Mouse (Mus musculus) frontal cortex, adult (tissue): ENCODE results near the gene Gm32717.
"Not testable (repeated sequence)": the region's sequence is repeated elsewhere in the genome, so short reads cannot be mapped to it uniquely, and the experiment has no call there.

Experiments
- ATAC-seq: cut with Nextera tagmentation; 2 replicates; pipeline ENCODE4 v1.9.2; 2017; ENCODE audit warnings: mild to moderate bottlenecking, moderate library complexity, mixed read lengths; ENCODE audit not compliant: low TSS enrichment

Gene Gm32717

GRCm38 (mm10) chr10:118240680-118241079, at the start of gene Gm32717:
Gm32717 (minus strand) TSS chr10:118240780.
- not testable (repeated sequence) for ATAC-seq

- not testable (repeated sequence) for ATAC-seq
These were observed 42.4 kb upstream of the Gm32717 start for GRCm38 (mm10) chr10:118283016-118283415.

DNA sequence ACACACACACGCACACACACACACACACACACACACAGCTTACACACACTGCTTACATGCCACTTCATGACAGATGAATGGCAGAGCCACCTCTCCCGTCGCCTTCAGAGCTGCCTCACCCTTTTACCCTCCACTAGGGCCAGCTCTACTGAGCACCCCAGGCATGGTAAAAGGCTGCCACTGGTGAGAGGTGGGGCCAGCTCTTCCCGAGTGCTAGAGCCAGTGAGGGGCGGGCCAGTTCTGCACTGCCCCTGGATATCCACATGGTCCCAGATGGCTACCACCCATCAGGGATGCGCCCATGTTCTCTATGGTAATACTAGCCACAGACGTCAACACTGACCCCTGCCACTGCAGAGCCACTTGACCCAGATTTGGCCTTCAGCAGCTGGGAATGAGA, 42.0 kb upstream of the Gm32717 start:
- ATAC-seq, result not testable (repeated sequence)

GRCm38 (mm10) chr10:118278069-118278468, 37.5 kb upstream of the Gm32717 start:
- not testable (repeated sequence) for ATAC-seq

GRCm38 (mm10) chr10:118271416-118271815, 30.8 kb upstream of the Gm32717 start:
- ATAC-seq, result not testable (repeated sequence)

DNA sequence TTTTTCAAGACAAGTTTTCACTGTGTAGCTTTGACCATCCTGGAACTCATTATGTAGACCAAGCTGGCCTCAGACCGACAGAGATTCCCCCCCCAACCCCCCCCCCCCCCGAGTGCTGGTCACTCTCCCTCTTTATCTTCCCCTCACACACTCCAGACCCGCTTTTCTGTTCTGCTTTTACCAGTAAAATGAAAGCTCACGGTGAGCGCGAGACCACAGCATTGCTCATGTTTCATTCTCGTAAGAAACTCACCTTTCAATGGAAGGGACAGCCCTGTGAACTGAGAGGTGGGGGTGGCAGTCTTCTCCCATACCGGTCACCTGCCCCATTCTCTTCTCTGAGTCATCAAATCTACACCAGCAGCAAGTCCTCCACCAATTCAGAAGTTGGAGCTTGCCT, 28.2 kb upstream of the Gm32717 start:
- ATAC-seq, result not testable (repeated sequence)

GRCm38 (mm10) chr10:118258388-118258787, 17.8 kb upstream of the Gm32717 start, which contains the start of gene Gm32802:
Gm32802 (plus strand) TSS chr10:118258688.
- not testable (repeated sequence) for ATAC-seq

GRCm38 (mm10) chr10:118250852-118251295, 10.3 kb upstream of the Gm32717 start:
- no peak for ATAC-seq

DNA sequence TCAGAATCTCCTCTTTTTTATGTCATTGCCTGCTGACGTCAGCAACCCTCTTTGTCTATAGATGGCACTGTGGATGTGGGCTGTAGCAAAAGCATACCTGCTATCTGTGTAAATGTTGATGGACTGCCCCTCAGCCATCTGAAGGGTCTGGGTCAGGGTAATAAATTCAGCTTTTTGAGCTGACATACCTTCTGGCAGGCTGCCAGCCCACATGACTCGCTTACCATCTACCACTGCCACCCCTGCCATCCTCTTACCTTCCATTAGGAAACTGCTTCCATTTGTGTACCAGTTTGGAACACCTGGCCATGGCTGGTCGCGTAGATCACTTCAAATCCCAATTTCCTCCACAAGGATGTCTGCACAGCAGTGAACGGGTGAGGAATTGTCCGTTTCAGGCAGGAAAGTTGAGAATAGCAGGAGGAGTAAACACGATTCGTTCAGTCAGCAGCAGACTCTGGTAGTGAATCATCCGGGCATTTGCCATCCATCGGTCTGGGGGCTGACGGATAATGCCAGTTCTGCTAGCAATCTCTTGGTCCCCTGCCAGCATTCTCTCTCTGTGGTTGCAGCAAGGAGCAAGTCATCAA, 8.5 kb upstream of the Gm32717 start:
- not testable (repeated sequence) for ATAC-seq

DNA sequence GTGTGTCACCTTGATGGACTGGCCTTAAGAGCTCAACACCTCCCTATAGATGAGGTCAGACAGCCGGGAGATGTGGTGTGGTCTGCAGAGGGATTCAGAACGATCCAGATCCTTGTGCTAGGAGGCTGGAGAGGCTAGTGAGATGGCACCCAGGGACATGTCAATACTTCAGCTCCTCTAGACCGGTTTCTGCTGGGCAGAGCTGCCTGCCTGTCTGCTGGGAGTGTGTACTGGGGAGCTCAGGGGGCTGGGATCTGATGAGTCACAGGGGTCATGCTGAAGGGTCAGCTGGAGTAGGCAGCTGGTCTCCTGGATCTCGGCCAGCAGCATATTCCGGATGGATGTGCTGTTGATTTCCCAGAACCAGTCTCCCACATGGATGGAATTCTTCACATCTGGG, 8.0 kb downstream of the Gm32717 start:
- ATAC-seq, result not testable (repeated sequence)

- not testable (repeated sequence) for ATAC-seq
These were observed 13.0 kb downstream of the Gm32717 start for GRCm38 (mm10) chr10:118227629-118228028.

DNA sequence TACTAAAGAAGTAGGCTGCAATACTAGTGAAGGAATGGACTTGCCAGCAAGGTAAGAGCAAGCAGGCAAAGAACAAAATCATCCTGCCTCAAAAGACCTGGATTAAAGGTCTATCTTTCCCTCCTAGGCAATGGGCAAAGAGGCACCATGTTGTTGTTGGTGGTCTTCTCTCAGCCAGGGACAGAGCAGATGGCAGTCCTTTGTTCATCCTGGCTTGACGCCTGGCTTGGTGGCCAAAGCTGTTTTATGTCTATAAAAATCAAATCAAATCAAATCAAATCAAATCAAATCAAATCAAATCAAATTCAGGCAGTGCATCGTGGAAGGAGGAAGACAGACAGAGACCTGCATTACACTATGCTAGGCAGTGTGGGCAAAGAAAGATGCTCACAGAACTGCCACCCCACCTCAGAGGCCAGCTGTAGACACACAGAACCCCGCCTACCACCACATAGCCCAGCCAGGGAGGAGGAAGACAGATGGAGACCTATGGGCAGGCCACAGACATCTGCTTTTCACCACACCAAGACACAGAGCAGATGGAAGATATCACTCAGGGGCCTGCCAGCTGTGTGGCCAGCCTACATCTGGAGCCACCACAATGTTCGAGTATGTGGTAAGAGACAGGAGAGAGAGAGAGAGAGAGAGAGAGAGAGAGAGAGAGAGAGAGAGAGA, 24.7 kb downstream of the Gm32717 start:
- not testable (repeated sequence) for ATAC-seq

- no peak for ATAC-seq
These were observed 35.9 kb downstream of the Gm32717 start, which contains the start of gene Il22 for GRCm38 (mm10) chr10:118204642-118205041. Il22 (plus strand) TSS chr10:118204942.

DNA sequence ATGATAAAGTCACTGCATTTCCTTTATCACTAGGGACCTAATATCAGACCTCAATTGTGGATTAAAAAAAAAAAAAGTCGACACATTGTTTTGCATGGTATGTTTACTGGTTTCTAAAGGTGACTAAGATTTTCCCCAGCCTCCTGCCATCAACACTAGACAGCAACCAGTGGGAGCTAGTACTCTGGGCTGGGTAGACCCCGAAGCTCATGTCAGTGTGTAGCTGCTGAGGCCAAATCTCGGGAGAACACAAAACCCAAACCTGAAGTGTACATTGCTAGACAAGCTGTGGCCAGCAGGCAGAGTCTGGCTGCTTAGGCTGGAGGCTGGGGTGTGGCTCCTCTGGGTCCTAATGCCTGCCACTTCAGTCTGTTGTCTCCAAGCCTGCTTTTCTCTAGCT, 45.4 kb downstream of the Gm32717 start:
- ATAC-seq, result not testable (repeated sequence)
